Mouse (Mus musculus): Measurements from ENCODE around the gene Rab11b.
"Not testable (repeated sequence)": the region's sequence is repeated elsewhere in the genome, so short reads cannot be mapped to it uniquely, and the experiment has no call there.

The Rab11b gene

GRCm38 (mm10) chr17:33771617-33772016 is 11.3 kb upstream of the Rab11b start:
- DNase-seq: no peak

- no peak for DNase-seq
Observed at GRCm38 (mm10) chr17:33766389-33766788, 6.1 kb upstream of the Rab11b start.

GRCm38 (mm10) chr17:33759767-33760254 is 519 bp downstream of the Rab11b start:
- DNase-seq: peak; percentile 97

GRCm38 (mm10) chr17:33757231-33757630 is 3.1 kb downstream of the Rab11b start:
- DNase-seq: peak; percentile 66

GRCm38 (mm10) chr17:33756108-33756790 is 4.1 kb downstream of the Rab11b start:
- DNase-seq: no peak

GRCm38 (mm10) chr17:33755418-33756107 is 4.8 kb downstream of the Rab11b start:
- peak; percentile 45 for DNase-seq

- no peak for DNase-seq
Observed at GRCm38 (mm10) chr17:33754656-33755055, 5.7 kb downstream of the Rab11b start.

GRCm38 (mm10) chr17:33752297-33752696 is 8.0 kb downstream of the Rab11b start:
- no peak for DNase-seq

- no peak for DNase-seq
Observed at GRCm38 (mm10) chr17:33751181-33751580, 9.1 kb downstream of the Rab11b start.

GRCm38 (mm10) chr17:33749451-33749850 is 10.9 kb downstream of the Rab11b start:
- DNase-seq: no peak

GRCm38 (mm10) chr17:33746011-33746410 is 14.3 kb downstream of the Rab11b start:
- peak; percentile 53 for DNase-seq

- DNase-seq: no peak
Observed at GRCm38 (mm10) chr17:33744686-33745384, 15.5 kb downstream of the Rab11b start.

GRCm38 (mm10) chr17:33742420-33742819 is 17.9 kb downstream of the Rab11b start:
- DNase-seq: no peak

GRCm38 (mm10) chr17:33733526-33733925 is 26.8 kb downstream of the Rab11b start:
- DNase-seq: not testable (repeated sequence)

- not testable (repeated sequence) for DNase-seq
Observed at GRCm38 (mm10) chr17:33732556-33733083, 27.7 kb downstream of the Rab11b start.

- DNase-seq: no peak
Observed at GRCm38 (mm10) chr17:33729215-33729614, 31.1 kb downstream of the Rab11b start.

GRCm38 (mm10) chr17:33728396-33728795 is 31.9 kb downstream of the Rab11b start:
- no peak for DNase-seq

GRCm38 (mm10) chr17:33719736-33720378 is 40.5 kb downstream of the Rab11b start:
- no peak for DNase-seq

GRCm38 (mm10) chr17:33718944-33719725 is 41.2 kb downstream of the Rab11b start:
- DNase-seq: no peak

- peak; percentile 99 for DNase-seq
Observed at GRCm38 (mm10) chr17:33718384-33718881, 41.9 kb downstream of the Rab11b start, which contains the start of gene March2. Gene March2, minus strand, starts transcription at chr17:33718670.

GRCm38 (mm10) chr17:33717982-33718381 is 42.3 kb downstream of the Rab11b start:
- no peak for DNase-seq

GRCm38 (mm10) chr17:33717246-33717645 is 43.1 kb downstream of the Rab11b start:
- DNase-seq: no peak
